Mouse (Mus musculus) 3134 (cell line): Measurements from ENCODE around the gene Gmeb1.
"Not testable (repeated sequence)": the region's sequence is repeated elsewhere in the genome, so short reads cannot be mapped to it uniquely, and the experiment has no call there.

ENCODE experiments used
- DNase-seq: peaks from one replicate; pipeline ENCODE4 v3.0.0-alpha.2; 2011; ENCODE audit warnings: low spot score; ENCODE audit not compliant: insufficient read length; ENCODE audit errors: extremely low read depth

The Gmeb1 gene

GRCm38 (mm10) chr4:132261514-132262357 lies at the start of gene Gmeb1:
TSS of gene Gmeb1 (minus strand) at chr4:132261602.
- DNase-seq: peak; percentile 72

DNA sequence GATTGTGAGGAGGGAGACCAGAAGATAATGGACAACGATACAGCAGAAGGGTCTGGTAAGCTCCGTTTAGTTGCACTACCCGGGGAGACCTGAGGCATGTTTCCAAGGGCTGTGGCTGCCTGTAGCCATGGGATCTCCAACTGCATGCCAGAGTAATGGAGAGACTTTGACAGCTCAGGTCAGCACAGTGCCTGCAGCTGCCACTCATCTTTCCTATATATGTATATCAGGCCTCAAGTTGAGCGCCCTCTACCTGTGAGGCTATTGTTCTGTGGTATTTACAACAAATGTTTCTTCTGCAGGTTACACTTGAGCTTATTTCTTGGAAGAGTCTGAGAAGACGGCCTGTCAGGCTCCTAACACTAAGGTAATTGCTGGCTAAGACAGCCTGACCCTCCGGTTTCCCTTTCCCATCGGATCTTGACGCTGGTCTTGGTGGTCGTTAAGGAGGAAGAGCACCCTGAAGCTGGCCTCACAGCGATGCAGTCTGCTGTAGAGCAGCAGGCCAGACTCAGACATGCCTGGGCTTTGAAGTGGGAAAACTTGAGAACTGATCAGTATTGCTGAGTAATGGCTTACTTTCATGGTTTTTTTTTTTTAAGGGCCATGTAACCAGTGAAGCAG lies 48.6 kb upstream of the Gmeb1 start:
- peak; percentile 50 for DNase-seq

- DNase-seq: no peak
Observed at GRCm38 (mm10) chr4:132309140-132309848, 47.9 kb upstream of the Gmeb1 start.

DNA sequence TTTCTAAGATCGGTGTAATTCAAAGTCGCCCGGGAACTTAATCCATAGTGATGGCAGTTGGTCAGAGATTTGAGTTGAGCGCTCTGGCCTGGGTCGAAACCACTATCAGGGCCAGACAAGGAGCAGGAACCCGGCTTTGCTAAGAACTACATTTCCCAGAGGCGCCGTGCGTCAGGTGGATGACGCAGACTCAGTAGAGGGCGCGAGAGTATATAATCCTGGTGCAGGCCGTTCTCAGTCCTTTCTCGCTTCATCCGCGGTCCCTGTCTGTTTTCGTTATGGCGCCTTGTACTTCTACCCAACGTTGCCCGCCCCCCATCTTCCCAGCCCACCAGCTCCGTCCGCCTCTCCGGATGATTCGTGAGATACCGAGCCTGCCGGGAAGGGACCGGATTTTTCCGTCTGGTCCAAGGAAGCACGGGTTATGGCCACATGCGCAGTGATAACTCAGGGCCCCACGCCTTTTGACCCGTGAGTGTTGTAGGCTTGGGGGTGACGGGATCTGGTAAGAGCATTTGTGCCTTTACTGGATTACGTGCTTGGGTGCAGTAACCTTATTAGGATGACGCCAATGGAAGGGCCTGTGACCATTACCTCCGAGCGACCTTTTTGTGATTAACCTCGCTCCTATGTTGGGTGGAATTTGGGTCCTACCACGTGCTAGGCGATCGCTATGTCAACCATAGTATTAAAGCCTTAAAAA lies 47.2 kb upstream of the Gmeb1 start:
- peak; percentile 82 for DNase-seq

GRCm38 (mm10) chr4:132306004-132306403 lies 44.6 kb upstream of the Gmeb1 start:
- no peak for DNase-seq

DNA sequence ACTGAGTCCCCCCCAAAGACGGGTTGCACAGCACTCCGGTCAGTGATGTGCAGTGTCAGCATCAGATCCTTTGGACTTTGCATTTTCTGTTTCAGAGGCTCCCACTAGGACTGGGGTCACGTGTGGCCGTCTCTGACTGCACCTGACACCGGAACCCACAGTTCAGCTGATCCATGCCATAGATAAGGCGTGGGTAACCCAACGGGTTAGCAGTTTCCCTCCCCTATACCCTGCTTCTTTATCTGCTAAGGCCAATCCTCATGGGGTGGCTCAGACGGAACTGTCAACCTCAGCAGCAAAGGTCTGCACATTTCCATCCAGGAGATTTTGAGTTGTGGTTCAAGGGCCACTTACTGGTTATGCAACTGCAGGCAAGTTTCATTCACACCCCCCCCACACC lies 43.9 kb upstream of the Gmeb1 start:
- DNase-seq: no peak

GRCm38 (mm10) chr4:132303484-132303883 lies 42.1 kb upstream of the Gmeb1 start:
- DNase-seq: not testable (repeated sequence)

DNA sequence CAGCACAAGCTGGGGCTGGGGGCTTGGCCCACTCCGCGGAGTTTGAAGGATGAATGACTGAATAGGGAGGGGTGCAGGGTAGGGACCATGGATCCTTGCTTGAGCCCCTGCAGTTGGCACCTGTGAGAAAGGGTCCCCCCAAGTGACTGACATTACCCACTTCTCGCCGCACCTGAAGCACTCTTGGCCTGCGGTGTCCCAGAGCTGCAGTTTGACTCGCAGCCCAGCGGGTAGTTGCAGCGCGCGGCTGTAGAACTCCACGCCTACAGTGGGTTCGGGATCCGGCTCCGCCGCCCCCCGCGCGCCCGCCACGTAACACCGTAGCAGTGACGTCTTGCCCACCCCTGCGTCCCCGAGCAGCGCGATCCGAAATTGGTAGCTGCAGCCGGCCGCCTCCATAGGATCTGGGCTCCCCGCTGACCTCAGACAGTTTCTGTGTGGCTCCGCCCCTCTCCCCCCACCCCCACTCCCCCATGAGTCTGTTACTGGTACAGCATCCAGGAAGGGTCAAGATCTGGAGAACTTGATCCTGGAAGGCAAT lies 41.6 kb upstream of the Gmeb1 start, which contains the start of gene Rab42:
Gene Rab42, minus strand, starts transcription at position 447 of the 541 bp plus-strand sequence.
- DNase-seq: peak; percentile 54

DNA sequence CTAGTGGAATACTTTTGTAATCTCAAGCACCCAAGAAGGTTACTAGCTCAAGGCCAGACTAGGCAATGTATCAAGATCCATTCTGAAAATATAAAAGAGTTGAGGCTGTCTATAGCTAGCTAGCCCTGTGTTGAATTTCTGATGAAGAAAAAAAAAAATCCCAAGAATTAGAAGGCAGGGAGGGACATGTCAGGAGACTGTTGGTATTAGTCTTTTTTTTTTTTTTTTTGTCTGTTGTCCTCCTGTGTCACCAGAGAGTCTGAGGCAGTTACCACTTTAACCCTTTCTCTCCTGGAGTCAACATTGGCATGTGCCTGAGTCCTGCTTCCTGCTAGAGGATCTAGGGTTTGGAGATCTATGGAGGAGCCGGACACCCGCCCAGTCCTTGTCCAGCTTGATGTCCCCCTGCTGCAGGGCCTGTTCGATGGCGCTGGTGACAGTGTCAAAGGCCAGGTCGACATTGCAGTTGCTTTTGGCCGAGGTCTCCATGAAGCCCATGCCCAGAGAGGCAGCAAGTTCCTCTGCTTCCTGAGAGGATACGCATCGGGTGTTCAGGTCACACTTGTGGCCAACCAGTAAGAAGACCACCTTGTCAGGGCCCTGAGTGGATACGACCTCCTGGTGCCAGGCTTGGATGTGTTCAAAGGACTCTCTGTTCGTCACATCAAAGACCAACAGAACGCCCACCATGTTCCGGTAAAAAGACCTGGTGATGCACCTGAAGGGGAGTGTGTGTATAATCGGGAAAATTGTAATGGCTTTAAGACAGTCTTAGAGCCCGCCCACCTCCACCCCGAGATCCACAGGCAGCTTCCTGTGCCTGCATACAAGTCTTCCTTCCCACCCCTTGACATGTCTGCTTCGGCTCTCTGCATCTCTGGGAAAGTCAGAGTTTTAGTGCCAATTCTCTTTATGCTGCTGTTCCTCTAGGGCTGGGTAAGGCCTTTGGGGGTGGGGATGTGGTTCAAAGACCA lies 40.9 kb upstream of the Gmeb1 start:
- no peak for DNase-seq

DNA sequence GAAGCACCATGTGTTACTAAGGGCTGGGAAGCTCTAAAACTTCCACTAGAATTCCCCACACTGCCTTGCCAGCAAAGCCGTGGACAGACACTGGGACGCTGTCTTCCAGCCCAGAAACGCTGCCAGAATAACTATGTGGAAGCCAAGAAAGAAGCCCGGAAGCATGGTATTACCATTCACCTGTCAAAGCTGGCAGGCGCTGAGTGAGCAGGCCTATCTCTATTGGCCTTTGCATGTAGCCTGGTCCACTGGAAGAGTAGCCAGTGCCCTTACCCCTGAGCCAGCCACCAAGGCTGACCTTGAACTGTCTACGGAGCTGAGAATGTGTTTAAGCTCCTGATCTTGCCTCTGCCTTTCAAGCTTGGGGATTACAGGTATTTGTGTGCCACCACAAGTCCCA lies 40.1 kb upstream of the Gmeb1 start:
- DNase-seq: no peak

GRCm38 (mm10) chr4:132299849-132300248 lies 38.4 kb upstream of the Gmeb1 start:
- no peak for DNase-seq

GRCm38 (mm10) chr4:132295696-132296390 lies 34.4 kb upstream of the Gmeb1 start:
- DNase-seq: no peak

- no peak for DNase-seq
Observed at GRCm38 (mm10) chr4:132293682-132294240, 32.4 kb upstream of the Gmeb1 start.

GRCm38 (mm10) chr4:132292988-132293387 lies 31.6 kb upstream of the Gmeb1 start:
- DNase-seq: no peak

DNA sequence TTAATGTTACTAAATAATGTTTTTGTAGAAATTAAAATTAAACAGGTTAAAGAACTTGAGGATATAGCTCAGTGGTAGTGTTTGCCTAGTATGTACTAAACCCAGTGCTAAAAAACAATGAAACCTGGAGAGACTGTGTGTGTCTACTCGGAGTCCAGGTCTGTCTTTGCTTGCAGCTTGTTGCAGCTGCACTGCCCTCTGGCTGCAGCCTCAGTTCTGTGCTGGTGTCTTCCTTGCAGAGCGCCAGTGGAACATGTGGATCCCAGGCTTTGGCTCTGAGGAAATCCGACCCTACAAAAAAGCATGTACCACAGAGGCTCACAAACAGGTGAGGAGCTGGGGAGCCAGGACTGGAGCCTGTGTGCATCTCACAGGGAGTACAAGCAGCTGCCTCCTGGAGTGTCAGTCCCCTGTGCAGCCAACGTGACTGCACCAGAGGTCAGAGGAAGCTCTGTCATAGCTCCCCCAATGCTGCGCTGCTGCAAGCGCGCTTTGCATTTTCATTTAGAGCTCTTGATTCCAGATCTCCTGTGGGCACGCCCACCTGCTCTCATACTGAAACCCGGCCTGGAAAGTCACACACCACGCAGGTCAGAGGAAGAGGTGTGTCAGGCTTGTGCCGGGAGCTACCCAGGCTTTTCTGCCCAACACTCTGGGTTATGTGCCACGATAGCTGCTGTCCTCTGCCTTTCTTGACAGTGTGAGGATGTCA lies 30.4 kb upstream of the Gmeb1 start:
- no peak for DNase-seq

DNA sequence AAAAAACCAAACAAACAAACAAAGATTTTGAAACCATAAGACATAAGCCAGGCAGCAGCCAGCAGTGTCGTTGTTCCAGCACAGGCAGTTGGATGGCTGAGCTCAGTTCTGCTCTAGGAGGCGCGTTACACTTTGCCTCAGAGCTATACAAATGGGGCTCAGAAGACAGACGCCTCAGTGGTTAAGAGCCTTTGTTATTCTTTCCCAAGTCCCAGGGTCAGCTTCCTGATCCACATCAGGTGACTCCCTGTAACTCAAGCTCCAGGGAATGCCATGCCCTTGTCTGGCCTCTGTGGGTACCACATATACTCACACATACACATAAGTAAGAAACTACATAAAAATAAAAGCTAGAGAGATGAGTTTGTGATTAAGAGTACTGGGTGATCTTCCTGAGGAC lies 29.7 kb upstream of the Gmeb1 start:
- no peak for DNase-seq

GRCm38 (mm10) chr4:132288840-132289239 lies 27.4 kb upstream of the Gmeb1 start:
- not testable (repeated sequence) for DNase-seq

DNA sequence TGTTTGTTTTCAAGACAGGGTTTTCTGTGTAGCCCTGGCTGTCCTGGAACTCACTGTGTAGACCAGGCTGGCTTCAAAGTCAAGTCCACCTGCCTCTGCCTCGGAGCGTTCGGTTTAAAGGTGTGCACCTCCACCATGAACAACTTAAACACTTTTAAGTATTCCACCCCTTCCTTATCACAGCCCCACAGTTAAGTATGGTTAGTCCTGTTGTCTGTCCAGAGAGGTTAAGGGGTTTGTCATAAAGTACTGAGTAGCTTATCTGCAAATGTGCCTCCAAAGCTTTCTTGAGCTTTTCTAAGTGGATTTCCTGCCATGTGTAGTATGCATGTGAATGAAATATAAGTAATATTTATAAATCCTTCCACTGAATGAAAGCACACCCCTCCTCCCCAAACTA lies 14.5 kb upstream of the Gmeb1 start:
- DNase-seq: no peak
